Mouse (Mus musculus): ENCODE results near the gene Xlr4c.
"Not testable (repeated sequence)": the region's sequence is repeated elsewhere in the genome, so short reads cannot be mapped to it uniquely, and the experiment has no call there.

Xlr4c gene

DNA sequence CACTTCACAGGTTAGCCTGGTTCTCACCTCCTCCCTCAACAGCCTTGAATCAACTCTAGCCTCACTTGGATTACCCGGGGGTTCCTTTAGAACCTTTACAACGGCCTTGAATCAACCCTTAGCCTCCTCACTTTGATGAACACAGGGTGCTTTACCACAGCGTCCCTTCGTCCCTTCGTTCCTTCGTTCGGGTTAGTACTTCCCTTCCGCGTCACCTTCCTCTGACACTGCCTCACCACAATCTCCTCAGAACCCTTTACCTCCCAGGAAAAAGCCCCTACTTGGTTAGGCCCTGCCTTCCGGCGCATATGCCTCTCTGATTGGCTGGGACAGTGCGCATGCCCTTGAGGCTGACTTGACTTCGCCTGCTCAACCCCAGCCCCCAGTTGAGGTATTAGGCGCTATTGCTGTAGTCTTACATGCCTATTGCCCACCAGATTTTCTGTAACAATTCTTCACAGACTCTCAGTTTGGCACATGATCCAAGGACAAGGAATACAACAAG lies at the start of gene Xlr4c:
TSS of gene Xlr4c (minus strand) at position 310 of the 505 bp plus-strand sequence.
- not testable (repeated sequence) for DNase-seq (ENCODE audit: low read depth)

DNA sequence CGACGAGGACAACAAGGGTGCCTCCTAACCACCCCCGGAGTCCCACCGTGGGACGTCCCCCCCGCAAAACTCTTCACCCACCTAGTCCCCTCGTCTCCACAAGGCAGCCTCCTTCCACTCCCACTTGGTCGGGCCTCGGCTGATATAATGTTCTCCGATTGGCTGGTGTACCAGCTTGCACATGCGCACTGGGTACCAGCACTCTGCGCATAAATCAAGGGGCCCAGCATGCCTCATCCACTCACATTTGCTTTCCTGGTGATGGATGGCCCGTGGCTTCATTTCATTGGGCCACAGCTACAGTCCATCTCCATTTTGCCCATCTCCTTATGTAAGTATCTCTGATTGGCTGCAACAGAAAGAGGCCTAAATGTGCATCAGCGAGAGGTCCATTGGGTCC lies 22.3 kb upstream of the Xlr4c start, which contains the start of gene Xlr3c:
TSS of gene Xlr3c (minus strand) at position 121 of the 400 bp plus-strand sequence.
- DNase-seq (ENCODE audit: low read depth): not testable (repeated sequence)

DNA sequence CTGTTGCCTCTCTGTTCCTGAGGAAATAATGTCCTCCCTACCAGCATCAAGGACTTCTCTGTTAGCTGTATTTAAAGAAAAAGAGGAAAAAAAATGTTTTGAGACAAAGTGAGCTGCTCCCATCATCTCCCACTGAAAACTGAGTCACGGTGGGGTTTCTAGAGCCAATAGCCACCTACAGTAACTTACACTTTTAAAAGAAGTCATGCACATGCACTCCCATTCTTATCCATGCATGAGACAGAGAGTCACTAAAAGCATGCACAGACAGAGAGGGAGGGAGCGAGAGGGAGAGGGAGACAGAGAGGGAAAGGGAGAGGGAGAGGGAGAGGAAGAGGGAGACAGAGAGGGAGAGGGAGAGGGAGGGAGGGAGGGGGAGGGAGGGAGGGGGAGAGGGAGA lies 19.5 kb upstream of the Xlr4c start:
- not testable (repeated sequence) for DNase-seq (ENCODE audit: low read depth)

DNA sequence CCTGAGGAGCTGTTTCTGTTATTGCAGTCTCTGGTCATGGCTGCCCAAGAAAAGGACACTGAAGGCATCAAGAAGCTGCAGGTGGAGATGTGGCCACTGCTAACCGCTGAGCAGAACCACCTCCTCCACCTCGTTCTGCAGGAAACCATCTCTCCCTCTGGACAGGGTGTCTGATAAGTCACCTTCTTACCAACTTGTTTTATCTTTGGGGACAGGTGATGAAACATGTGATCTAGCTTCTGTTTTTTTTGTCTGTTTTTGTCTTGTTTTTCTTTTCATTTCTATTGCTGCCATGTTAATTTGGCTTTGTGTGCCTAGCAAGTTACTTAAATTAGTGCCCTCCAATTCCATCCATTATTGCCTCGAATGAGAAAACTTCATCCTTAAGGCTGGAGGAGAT lies 13.6 kb downstream of the Xlr4c start:
- DNase-seq (ENCODE audit: low read depth): no peak

DNA sequence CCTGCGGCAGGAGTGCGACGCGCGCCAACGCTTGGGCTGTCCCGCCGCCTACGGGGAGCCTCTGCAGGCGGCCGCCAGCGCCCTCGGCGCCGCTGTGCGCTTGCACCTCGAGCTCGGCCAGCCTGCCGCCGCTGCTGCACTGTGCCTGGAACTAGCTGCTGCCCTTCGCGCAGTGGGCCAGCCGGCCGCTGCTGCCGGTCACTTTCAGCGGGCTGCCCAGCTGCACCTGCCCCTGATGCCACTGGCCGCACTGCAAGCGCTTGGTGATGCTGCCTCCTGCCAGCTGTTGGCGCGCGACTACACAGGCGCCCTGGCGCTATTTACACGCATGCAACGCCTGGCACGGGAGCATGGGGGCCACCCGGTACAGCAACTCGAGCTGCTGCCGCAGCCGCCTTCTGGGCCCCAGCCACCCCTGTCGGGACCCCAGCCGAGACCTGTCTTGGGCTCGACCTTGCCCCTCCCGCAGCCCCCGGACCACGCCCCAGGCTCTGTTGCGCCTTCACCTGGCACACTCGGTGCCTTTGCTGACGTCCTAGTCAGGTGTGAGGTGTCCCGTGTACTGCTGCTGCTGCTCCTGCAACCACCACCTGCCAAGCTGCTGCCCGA lies 14.2 kb downstream of the Xlr4c start:
- no peak for DNase-seq (ENCODE audit: low read depth)

DNA sequence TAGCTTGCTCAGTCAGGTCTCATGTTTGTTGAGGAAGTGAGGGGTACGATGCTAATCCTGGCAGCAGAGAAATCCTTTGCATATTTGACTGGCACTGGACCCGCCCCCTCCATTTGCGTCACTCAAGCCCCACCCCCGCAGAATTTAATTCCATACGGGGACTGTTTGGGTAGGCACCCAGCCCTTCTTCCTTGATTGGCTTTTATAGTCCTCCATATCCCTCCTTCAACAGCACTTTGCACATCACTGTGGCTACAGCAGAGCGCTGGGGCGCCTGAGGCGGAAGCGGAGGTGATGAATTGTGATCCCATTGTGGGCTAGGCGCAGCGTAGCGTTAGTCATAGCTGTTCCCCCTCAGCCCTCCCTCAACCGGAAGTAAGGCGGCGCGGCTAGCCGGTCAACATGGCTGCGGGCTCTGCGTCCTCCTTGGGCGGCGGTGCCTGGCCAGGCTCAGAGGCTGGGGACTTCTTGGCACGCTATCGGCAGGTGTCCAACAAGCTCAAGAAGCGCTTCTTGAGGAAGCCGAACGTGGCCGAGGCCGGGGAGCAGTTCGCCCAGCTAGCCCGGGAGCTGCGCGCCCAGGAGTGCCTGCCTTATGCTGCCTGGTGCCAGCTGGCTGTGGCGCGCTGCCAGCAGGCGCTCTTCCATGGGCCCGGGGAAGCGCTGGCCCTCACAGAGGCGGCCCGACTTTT lies 14.9 kb downstream of the Xlr4c start, which contains the start of gene F8a:
TSS of gene F8a (plus strand) at position 378 of the 692 bp plus-strand sequence.
- peak; percentile 53 for DNase-seq (ENCODE audit: low read depth)

DNA sequence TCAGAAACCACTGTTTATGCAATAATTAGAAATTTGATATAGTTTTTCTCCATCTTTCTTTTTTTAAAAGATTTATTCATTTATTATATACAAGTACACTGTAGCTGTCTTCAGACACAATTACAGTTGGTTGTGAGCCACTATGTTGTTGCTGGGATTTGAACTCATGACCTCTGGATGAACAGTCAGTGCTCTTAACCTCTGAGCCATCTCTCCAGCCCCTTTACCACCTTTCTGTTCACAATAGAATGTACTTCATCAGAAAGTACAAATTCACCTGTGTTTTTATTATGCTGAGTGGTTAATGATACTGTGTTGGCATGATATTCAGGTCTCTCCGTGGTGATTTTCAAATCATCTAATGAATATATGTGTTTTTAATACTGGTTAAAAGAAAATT lies 17.6 kb downstream of the Xlr4c start:
- DNase-seq (ENCODE audit: low read depth): no peak

DNA sequence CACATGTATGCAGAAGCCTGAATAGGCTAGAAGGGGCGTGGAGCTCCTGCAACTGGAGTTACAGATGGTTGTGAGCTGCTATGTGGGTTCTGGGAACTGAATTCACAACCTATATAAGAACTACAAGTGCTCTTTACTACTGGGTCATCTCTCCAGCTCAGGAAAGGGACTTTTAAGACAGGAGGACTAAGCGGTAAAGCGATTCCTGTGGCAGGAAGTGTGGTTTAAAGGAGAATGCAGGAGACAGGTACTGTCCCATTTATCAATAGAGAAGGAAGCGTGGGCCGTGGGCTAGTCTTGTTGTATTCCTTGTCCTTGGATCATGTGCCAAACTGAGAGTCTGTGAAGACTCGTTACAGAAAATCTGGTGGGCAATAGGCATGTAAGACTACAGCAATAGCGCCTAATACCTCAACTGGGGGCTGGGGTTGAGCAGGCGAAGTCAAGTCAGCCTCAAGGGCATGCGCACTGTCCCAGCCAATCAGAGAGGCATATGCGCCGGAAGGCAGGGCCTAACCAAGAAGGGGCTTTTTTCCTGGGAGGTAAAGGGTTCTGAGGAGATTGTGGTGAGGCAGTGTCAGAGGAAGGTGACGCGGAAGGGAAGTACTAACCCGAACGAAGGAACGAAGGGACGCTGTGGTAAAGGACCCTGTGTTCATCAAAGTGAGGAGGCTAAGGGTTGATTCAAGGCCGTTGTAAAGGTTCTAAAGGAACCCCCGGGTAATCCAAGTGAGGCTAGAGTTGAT lies 28.9 kb downstream of the Xlr4c start, which contains the start of gene Xlr4b:
TSS of gene Xlr4b (plus strand) at position 515 of the 746 bp plus-strand sequence.
- DNase-seq (ENCODE audit: low read depth): not testable (repeated sequence)

DNA sequence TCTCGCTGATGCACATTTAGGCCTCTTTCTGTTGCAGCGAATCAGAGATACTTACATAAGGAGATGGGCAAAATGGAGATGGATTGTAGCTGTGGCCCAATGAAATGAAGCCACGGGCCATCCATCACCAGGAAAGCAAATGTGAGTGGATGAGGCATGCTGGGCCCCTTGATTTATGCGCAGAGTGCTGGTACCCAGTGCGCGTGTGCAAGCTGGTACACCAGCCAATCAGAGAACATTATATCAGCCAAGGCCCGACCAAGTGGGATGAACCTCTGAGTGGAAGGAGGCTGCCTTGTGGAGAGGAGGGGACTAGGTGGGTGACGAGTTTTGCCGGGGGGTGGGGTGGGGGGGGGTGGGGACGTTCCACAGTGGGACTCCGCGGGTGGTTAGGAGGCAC lies 51.0 kb downstream of the Xlr4c start, which contains the start of gene Xlr3b:
TSS of gene Xlr3b (plus strand) at position 274 of the 400 bp plus-strand sequence.
- DNase-seq (ENCODE audit: low read depth): not testable (repeated sequence)
